Mouse (Mus musculus) embryonic facial prominence, embryonic 15.5 days (tissue): ENCODE results near the gene Otop3. TPM values are rescaled to one million over a fixed set of nuclear protein-coding genes. Genes with fewer than 3 reads are reported as not detected.

Experiments used
- ATAC-seq: fragments of 200-750 bp; cut with Nextera tagmentation; 2 replicates; pipeline ENCODE4 v1.8.0; 2017; ENCODE audit warnings: low read depth, moderate TSS enrichment; ENCODE audit not compliant: insufficient number of reproducible peaks, low FRiP score, low TSS enrichment
- H3K27ac ChIP-seq: fragments of 300-500 bp; sonication (generic); replicated peaks from 2 replicates; pipeline ENCODE4 v1.5.1; 2015; ENCODE audit warnings: mild to moderate bottlenecking, inconsistent platforms
- H3K27me3 ChIP-seq: fragments of 300-500 bp; sonication (generic); 2 replicates; pipeline ENCODE4 v1.6.1; 2015; ENCODE audit warnings: inconsistent platforms
- H3K36me3 ChIP-seq: fragments of 300-500 bp; sonication (generic); 2 replicates; pipeline ENCODE4 v1.6.1; 2015; ENCODE audit warnings: mild to moderate bottlenecking, inconsistent platforms
- H3K4me1 ChIP-seq: fragments of 300-500 bp; sonication (generic); 2 replicates; pipeline ENCODE4 v1.6.1; 2015; ENCODE audit warnings: inconsistent platforms
- H3K4me2 ChIP-seq: fragments of 300-500 bp; sonication (generic); replicated peaks from 2 replicates; pipeline ENCODE4 v1.6.1; 2015; ENCODE audit warnings: mild to moderate bottlenecking, inconsistent platforms
- H3K4me3 ChIP-seq: fragments of 300-500 bp; sonication (generic); replicated peaks from 2 replicates; pipeline ENCODE4 v1.5.1; 2015; ENCODE audit warnings: mild to moderate bottlenecking, inconsistent platforms
- H3K9ac ChIP-seq: fragments of 300-500 bp; sonication (generic); 2 replicates; pipeline ENCODE4 v1.6.1; 2015; ENCODE audit warnings: inconsistent platforms
- H3K9me3 ChIP-seq: fragments of 300-500 bp; sonication (generic); replicated peaks from 2 replicates; pipeline ENCODE4 v1.6.1; 2016; ENCODE audit warnings: inconsistent platforms
- WGBS: fragments of 180-500 bp; shearing (Covaris S2); methylation state at CpG from one replicate; pipeline ENCODE4 v1.1.7; 2015; 5-methylcytosine and 5-hydroxymethylcytosine counted together
- polyA plus RNA-seq: library from polyadenylated mRNA; unstranded; fragments of >200 nt; fragmentation: Nextera tagmentation; extraction: Ambion mirVana; gene quantifications from 2 replicates; pipeline ENCODE4 v1.2.1, GENCODE M21; 2015

Otop3 gene
- 0.24 and 0.35 TPM in 2 replicates for polyA plus RNA-seq

DNA sequence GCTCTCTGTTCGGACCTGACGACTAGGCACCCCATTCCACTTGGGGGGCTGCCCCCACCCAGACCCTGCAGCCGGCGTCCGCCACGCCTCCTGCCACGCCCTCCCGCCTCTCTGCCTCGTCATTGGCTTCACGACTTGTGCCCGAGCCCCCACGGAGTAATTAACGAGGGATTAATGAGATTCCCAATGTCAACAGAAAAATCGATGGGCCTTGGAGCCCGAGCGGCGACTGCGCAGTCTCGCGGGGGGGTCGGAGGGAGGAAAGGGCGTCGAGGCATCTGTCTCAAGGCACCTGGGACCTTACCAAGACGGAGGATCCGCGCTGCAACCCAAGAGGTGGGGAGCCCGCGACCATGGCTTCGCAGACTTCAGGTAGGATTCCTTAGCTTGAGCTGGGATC lies at the start of gene Otop3:
TSS of gene Otop3 (plus strand) at position 201 of the 400 bp plus-strand sequence.
- peaks cover 76% of the 10 kb centered on the region for H3K27me3 ChIP-seq
- H3K9ac ChIP-seq: no peak within 1 kb of the TSS
- WGBS: 4% methylated on average over 29 of the region's 29 CpGs
- no peaks in the 10 kb centered on the region for H3K9me3 ChIP-seq
- peaks cover 7% of the 10 kb centered on the region; the same call in 1 of the 2 replicates for H3K4me1 ChIP-seq
- no peak within 1 kb of the TSS for H3K27ac ChIP-seq
- H3K4me2 ChIP-seq: peak within 1 kb of the TSS; percentile 27
- H3K36me3 ChIP-seq: no peaks in the 10 kb centered on the region
- no peak for ATAC-seq
- peak within 1 kb of the TSS; percentile 15; the same call in 1 of the 2 replicates for H3K4me3 ChIP-seq

DNA sequence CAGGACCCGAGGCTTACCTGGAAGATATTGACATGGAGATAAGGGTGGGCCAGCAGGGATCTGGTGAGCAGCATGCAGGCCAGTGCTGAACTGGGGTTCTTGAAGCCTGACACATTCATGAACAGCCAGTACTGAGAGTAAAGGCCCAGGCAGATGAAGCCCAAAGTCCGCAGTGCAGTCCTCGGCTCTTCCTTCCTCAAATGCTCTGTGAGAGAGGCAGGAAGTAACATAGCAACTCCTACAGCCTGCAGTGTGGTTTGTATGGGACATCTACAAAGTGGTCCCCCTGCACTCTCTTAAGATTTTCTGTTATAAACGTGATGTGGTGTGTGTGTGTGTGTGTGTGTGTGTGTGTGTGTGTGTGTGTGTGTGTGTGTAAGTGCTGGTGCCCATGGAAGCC lies 49.2 kb upstream of the Otop3 start:
- Histone ChIP-seq H3K4me3 (no peak overlapping the region), H3K27ac (no peak overlapping the region), H3K9me3 (no peaks in the 10 kb centered on the region), H3K9ac (no peak overlapping the region), H3K27me3 (no peaks in the 10 kb centered on the region), H3K36me3 (no peaks in the 10 kb centered on the region), H3K4me1 (no peaks in the 10 kb centered on the region), H3K4me2 (no peak overlapping the region)
- WGBS: 64% methylated on average over 4 of the region's 4 CpGs
- no peak for ATAC-seq

DNA sequence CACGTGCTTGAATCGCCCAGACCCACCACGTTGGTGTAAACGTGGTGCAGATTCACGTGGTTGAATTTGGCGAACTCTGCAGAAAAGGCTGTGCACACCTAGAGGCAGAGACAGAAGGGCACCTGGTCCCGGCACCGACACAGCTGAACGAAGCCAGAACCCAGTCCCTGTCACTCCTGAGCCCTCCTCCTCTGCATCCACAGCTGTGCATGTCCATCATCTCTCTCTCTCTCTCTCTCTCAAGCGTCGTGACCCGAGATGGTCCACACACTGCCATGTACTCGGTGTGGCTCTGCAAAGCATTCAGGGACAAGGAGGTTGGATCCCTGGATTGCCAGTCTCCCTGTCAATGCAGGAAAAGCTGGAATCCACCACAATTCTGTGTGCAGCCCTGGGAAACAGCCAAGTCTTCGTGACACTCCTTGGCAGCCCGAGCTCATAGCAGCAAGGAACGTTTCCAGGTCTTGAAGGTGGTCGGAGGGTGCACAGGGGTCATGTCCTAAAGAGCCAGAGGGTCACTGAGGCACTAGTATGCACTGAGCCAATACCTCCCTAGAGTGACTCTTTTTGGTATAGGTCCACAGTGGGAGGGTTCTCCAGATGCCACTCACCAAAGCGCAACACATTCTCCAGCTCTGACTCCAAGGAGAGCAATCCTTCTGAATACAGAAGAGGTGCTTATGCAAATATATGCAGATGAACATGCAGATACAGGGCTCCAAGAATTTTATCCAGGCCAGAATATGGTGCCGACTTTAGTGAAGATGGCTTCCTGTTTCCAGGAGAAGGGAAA lies 48.1 kb upstream of the Otop3 start:
- Histone ChIP-seq H3K9me3 (no peaks in the 10 kb centered on the region), H3K4me3 (no peak overlapping the region), H3K4me1 (no peaks in the 10 kb centered on the region; the same call in 1 of the 2 replicates), H3K27ac (no peak overlapping the region), H3K27me3 (no peaks in the 10 kb centered on the region), H3K9ac (no peak overlapping the region), H3K36me3 (no peaks in the 10 kb centered on the region), H3K4me2 (no peak overlapping the region)
- ATAC-seq: no peak
- WGBS: 70% methylated on average over 19 of the region's 19 CpGs

DNA sequence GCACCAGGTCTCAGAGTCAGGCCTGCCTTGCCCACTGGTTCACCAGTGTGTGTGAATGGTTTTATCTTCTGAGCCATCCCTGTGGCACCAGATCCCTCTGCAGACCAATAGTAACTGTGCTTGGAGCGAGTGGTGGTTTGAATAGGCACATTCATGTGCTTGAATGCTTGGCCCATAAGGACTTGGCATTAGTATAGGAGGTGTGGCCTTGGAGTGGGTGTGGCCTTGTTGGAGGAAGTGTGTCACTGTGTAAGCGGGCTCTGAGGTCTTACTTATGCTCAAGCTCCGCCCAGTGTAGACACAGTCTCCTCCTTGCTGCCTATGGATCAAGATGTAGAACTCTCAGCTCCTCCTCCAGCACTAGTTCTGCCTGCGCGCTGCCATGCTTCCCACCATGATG lies 47.1 kb upstream of the Otop3 start:
- Histone ChIP-seq H3K4me2 (no peak overlapping the region), H3K4me1 (no peaks in the 10 kb centered on the region; the same call in 1 of the 2 replicates), H3K9me3 (no peaks in the 10 kb centered on the region), H3K27ac (no peak overlapping the region), H3K4me3 (no peak overlapping the region), H3K27me3 (no peaks in the 10 kb centered on the region), H3K36me3 (no peaks in the 10 kb centered on the region), H3K9ac (no peak overlapping the region)
- WGBS: 85% methylated on average over 5 of the region's 5 CpGs
- no peak for ATAC-seq

DNA sequence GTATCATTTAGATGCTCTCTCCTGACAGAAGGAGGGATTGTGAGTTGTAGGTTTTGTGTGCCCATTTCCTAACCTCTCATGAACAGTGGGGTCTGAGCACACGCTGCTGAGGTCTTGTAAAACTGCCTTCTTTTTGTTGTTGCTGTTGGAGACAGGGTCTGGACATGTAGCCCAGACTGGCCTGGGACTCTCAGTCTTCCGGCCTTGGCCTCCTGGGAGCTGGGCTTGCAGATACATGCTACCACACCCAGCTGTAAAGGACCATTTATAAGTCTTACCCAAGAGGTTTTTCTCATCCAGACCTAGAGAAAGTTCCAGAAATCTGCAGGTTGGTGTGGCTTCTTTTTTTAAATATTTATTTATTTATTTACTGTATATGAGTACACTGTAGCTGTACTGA lies 46.2 kb upstream of the Otop3 start:
- 90% methylated on average over 2 of the region's 2 CpGs for WGBS
- Histone ChIP-seq H3K27ac (no peak overlapping the region), H3K9me3 (no peaks in the 10 kb centered on the region), H3K4me2 (no peak overlapping the region), H3K9ac (no peak overlapping the region), H3K27me3 (no peaks in the 10 kb centered on the region), H3K4me1 (no peaks in the 10 kb centered on the region; the same call in 1 of the 2 replicates), H3K4me3 (no peak overlapping the region), H3K36me3 (no peaks in the 10 kb centered on the region)
- ATAC-seq: no peak

DNA sequence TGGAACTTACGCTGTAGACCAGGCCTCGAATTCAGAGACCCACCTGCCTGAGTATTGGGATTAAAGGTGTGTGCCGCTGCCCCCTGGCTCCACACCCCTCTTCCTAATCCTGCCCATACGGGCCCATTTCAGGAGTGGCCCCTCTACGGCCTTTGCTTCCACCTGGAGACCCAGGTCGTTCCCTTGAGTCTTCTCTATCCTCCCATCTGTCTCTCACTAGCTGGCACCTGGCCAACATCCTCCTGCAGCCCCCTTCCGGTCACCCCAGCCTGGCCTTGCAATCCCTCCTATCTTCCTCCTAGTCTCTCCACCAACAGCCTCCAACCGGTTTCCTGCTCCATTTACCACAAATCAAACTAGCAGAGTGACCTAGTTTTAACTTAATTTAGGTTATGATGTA lies 44.6 kb upstream of the Otop3 start:
- 78% methylated on average over 8 of the region's 8 CpGs for WGBS
- Histone ChIP-seq H3K4me3 (no peak overlapping the region), H3K4me2 (no peak overlapping the region), H3K4me1 (no peaks in the 10 kb centered on the region; the same call in 1 of the 2 replicates), H3K27ac (no peak overlapping the region), H3K27me3 (no peaks in the 10 kb centered on the region), H3K9ac (no peak overlapping the region), H3K36me3 (no peaks in the 10 kb centered on the region), H3K9me3 (no peaks in the 10 kb centered on the region)
- no peak for ATAC-seq

DNA sequence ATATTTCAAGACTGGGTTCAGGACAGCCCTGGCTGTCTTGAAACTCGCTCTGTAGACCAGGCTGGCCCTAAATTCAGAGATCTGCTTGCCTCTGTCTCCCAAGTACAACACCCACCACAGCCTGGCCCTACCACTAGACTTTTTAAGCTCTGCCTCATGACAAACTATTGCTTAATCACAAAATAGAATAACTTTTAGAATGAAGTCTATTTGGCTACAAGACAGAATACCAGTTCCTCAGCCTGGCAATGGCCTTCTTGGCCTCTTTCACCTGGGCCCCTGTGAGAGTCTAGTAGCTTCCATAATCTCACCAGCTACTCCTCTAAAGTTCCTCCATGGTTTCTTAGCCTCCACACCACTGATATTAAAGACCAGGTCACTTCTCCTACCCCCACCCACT lies 44.2 kb upstream of the Otop3 start:
- Histone ChIP-seq H3K27me3 (no peaks in the 10 kb centered on the region), H3K4me1 (no peaks in the 10 kb centered on the region; the same call in 1 of the 2 replicates), H3K9me3 (no peaks in the 10 kb centered on the region), H3K4me3 (no peak overlapping the region), H3K36me3 (no peaks in the 10 kb centered on the region), H3K9ac (no peak overlapping the region), H3K27ac (no peak overlapping the region), H3K4me2 (no peak overlapping the region)
- 100% methylated on average over 1 of the region's 1 CpGs for WGBS
- no peak for ATAC-seq

DNA sequence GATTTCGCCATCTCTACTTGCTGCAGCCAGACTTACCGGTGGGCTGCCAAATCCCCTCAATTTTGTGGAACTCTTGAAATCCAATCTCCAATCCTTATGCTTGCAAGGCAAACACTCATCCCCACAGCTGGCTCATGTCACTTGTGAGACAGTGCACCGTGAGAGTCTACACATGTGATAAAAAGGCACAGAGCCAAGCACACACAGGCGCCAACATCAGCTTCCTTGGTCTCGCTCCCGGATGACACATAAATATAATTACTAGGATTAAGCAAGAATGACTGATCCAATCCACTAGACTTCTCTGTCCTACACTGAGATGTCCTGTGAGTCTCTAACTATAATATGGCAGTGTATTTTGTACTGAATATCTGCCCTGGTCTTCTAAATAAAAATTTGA lies 43.6 kb upstream of the Otop3 start:
- no peaks in the 10 kb centered on the region; the same call in 1 of the 2 replicates for H3K4me1 ChIP-seq
- no peak overlapping the region for H3K4me3 ChIP-seq
- H3K27ac ChIP-seq: no peak overlapping the region
- no peak overlapping the region for H3K9ac ChIP-seq
- no peaks in the 10 kb centered on the region for H3K36me3 ChIP-seq
- H3K27me3 ChIP-seq: peaks cover 2% of the 10 kb centered on the region; the same call in 1 of the 2 replicates
- no peaks in the 10 kb centered on the region for H3K9me3 ChIP-seq
- ATAC-seq: no peak
- no peak overlapping the region for H3K4me2 ChIP-seq
- WGBS: 49% methylated on average over 6 of the region's 6 CpGs

DNA sequence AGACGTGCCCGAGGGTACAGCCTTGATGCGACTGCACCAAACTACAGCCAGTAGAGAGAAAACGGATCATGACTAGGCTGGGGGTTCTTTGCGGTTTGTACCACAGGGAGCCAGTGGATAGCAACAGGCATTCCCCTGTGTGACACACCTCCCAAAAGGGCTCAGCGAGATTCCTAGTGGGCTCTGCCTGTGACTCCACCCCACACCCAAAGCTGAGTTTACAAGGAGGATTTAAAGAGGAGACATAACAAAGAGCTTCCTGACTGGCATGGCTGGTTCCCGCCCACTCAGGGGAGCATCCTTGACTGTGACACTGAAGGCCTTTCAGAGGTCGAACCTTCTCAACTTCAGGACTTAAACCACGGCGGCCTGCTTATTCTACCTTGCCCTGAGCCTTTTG lies 43.0 kb upstream of the Otop3 start:
- Histone ChIP-seq H3K27ac (no peak overlapping the region), H3K4me1 (no peaks in the 10 kb centered on the region; the same call in 1 of the 2 replicates), H3K9ac (no peak overlapping the region), H3K4me3 (no peak overlapping the region), H3K9me3 (no peaks in the 10 kb centered on the region), H3K4me2 (no peak overlapping the region), H3K27me3 (peaks cover 8% of the 10 kb centered on the region; the same call in 1 of the 2 replicates), H3K36me3 (no peaks in the 10 kb centered on the region)
- WGBS: 70% methylated on average over 10 of the region's 10 CpGs
- no peak for ATAC-seq

DNA sequence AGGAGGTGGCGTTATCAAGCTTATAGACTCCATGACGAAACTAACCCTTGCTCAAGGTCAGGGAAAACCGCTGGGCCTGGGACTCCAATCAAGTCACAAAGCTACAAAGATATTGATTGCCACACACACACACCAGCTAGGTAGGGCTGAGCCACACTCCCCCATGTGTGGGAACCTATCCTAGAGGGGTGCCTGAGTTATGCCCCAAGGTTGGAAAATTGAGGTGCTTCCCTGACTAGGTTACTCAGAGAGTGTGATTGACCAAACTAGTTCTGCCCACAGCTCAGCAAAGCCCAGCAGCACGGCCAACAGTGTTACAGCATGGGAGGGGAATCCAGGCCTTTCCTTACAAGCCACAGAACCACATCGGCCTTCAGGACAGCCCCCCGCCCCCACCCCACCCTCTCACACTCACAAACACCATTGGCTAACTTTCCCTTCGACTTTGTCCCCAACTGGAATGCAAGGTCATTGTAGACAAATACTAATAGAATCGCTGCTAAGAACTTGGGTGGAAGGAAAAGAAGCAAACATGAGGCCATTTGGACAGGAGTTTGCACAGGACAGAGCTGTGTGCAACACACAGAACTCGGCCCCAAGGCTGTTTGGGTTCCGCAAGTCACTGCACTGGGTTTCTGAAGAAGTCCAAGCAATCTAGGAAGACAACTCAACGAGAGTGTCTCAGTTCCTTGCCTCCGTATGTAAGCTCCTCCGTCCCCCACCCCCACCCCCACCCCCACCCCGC lies 41.7 kb upstream of the Otop3 start:
- WGBS: 55% methylated on average over 14 of the region's 14 CpGs
- Histone ChIP-seq H3K4me1 (peaks cover 9% of the 10 kb centered on the region), H3K36me3 (no peaks in the 10 kb centered on the region), H3K9me3 (no peaks in the 10 kb centered on the region), H3K27ac (no peak overlapping the region), H3K27me3 (peaks cover 20% of the 10 kb centered on the region), H3K4me3 (no peak overlapping the region), H3K9ac (no peak overlapping the region), H3K4me2 (no peak overlapping the region)
- no peak for ATAC-seq

DNA sequence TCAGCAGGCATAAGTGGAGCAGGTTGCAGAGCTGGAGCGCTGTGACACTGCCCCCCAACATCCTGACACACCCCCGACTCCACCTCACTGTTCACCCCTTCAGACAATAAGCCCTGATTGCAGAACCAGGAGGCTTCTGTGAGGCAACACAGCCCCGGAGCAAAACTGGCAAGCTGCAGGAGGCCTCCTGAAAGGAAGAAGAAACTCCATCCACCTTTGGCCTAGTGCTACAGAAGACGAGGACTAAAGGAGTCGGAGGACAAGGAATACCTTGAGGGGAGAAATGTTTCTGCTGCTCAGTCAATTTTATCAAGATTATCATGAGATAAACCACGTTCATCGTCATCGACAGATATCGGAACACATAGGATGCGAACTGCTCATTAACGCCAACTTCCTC lies 38.6 kb upstream of the Otop3 start:
- no peak overlapping the region for H3K9ac ChIP-seq
- no peak overlapping the region for H3K4me3 ChIP-seq
- peaks cover 9% of the 10 kb centered on the region for H3K4me1 ChIP-seq
- no peak overlapping the region for H3K4me2 ChIP-seq
- no peak overlapping the region for H3K27ac ChIP-seq
- peaks cover 40% of the 10 kb centered on the region for H3K27me3 ChIP-seq
- ATAC-seq: no peak
- H3K9me3 ChIP-seq: 0 out of 2 replicates have a peak, but pooled peaks cover 3% of the 10 kb centered on the region
- H3K36me3 ChIP-seq: no peaks in the 10 kb centered on the region
- 83% methylated on average over 11 of the region's 11 CpGs for WGBS
